Mouse (Mus musculus): ENCODE measurements around the gene Bmpr1b.

- TF ChIP-seq EP300 (IDR thresholded peaks at IDR 0.05; ENCODE audit: low read depth), result no peak
- TF ChIP-seq CTCF (IDR thresholded peaks at IDR 0.05; ENCODE audit: low read depth), result no peak
Observed at GRCm38 (mm10) chr3:141946846-141947245, 222.4 kb downstream of the Bmpr1b start.
